Comparison of ENCODE assay signal across 8 mouse cellular contexts in the genomic region with DNA sequence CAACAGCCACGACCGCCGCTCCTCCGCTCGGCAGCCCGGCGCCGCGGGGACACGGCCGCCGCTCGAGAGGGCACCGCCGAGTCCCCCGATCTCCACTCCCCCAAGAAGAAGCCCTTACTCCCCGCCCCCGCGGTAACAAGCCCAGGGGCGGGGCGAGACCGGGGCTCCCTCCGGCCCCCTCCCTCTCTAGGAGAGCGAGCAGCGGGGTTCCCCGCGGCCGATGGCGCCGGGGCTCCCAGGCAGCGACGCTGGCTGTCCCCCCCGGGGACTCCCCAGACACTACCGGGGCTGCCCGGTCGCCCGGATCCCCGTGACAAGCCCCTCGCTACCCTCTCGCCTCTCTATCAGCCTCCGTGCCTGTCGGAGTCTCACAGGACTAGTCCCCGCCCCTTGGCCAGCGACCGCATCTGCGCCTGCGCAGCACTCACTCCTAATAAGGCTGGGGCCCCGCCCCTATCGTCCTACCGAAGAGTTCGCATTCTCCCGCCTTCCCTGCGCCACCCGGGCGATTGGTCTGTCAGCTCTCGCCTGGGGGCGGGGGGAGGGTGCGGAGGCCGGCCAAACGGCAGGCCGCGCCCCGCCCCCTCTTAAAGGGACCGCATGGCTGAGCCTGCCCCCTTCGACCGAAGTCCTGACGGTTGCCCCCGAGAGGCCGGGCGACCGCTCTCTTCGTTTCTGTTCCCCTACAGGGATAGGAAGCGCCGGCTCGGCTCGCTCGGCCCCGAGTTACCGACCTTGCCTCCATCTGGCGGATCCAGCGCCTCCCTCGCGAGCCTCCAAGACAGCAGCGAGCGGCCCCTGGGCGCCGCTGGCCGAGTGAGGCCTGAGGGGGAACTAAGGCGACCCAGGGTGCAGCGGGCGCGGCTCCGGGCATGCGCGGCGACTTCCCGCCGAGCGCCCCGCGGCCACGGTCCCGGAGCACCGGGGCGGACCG. TPM values are rescaled to one million over a fixed set of nuclear protein-coding genes. Genes with fewer than 3 reads are reported as not detected.
DNase-seq lines count a peak whose midpoint lies in the region; ATAC-seq lines count a peak whose summit lies in the region.

A gene (minus strand): TSS at position 780 of the 934 bp plus-strand sequence.

- H3K4me3 ChIP-seq in brown adipose tissue, adult 24 weeks (ENCODE audit: insufficient read depth, low read depth, low read length): peak within 1 kb of the TSS; percentile 95
- H3K4me3 ChIP-seq in heart, embryonic 13.5 days: peak within 1 kb of the TSS; percentile 82
- H3K4me3 ChIP-seq in liver, embryonic 12.5 days: peak within 1 kb of the TSS; percentile 94
- peak within 1 kb of the TSS; percentile 97 for H3K4me3 ChIP-seq in stomach, embryonic 15.5 days (replicated peaks)

- under 1% methylated on average over 99 of the region's 106 CpGs for WGBS in heart, embryonic 13.5 days
- WGBS in liver, embryonic 12.5 days (ENCODE audit: insufficient replicate concordance): under 1% methylated on average over 89 of the region's 106 CpGs
- under 1% methylated on average over 100 of the region's 106 CpGs for WGBS in stomach, embryonic 15.5 days

- peak within 1 kb of the TSS; percentile 95 for H3K9ac ChIP-seq in heart, embryonic 13.5 days
- peak within 1 kb of the TSS; percentile 94 for H3K9ac ChIP-seq in liver, embryonic 12.5 days
- H3K9ac ChIP-seq in stomach, embryonic 15.5 days: peak within 1 kb of the TSS; percentile 96

- DNase-seq in CD4-positive, CD25-positive, alpha-beta regulatory T cell, adult 2 months (ENCODE audit: low read depth, low spot score): peak; percentile 100
- DNase-seq in fat pad, adult 2 months (ENCODE audit: extremely low read depth, low read depth, low spot score): peak; percentile 62
- peak; percentile 100 for DNase-seq in kidney, postnatal 10 days
- DNase-seq in natural killer cell, adult 2 months (ENCODE audit: low spot score in 2 of 2): peak; percentile 100

- H3K27ac ChIP-seq in brown adipose tissue, adult 24 weeks (replicated peaks; ENCODE audit: low read depth, low read length): peak within 1 kb of the TSS; percentile 91
- peak within 1 kb of the TSS; percentile 97 for H3K27ac ChIP-seq in heart, embryonic 13.5 days (replicated peaks)
- peak within 1 kb of the TSS; percentile 96 for H3K27ac ChIP-seq in liver, embryonic 12.5 days
- peak within 1 kb of the TSS; percentile 97 for H3K27ac ChIP-seq in stomach, embryonic 15.5 days

- H3K36me3 ChIP-seq in heart, embryonic 13.5 days: peaks cover 3% of the 10 kb centered on the region; the same call in 1 of the 2 replicates
- peaks cover 10% of the 10 kb centered on the region; the same call in 1 of the 2 replicates for H3K36me3 ChIP-seq in liver, embryonic 12.5 days
- H3K36me3 ChIP-seq in stomach, embryonic 15.5 days: no peaks in the 10 kb centered on the region

- peak within 1 kb of the TSS; percentile 84 for H3K4me2 ChIP-seq in heart, embryonic 13.5 days
- peak within 1 kb of the TSS; percentile 94 for H3K4me2 ChIP-seq in liver, embryonic 12.5 days
- peak within 1 kb of the TSS; percentile 73 for H3K4me2 ChIP-seq in stomach, embryonic 15.5 days

- ATAC-seq in heart, embryonic 13.5 days (ENCODE audit: extremely low read depth, insufficient number of reproducible peaks, low FRiP score, low TSS enrichment): peak; percentile 93
- ATAC-seq in liver, embryonic 12.5 days: peak; percentile 87
- ATAC-seq in stomach, embryonic 15.5 days (ENCODE audit: insufficient read depth, low FRiP score, low read depth): peak; percentile 92

- H3K4me1 ChIP-seq in brown adipose tissue, adult 24 weeks (ENCODE audit: control insufficient read depth, insufficient read depth, insufficient read length, low read length): no peaks in the 10 kb centered on the region
- peaks cover 21% of the 10 kb centered on the region for H3K4me1 ChIP-seq in heart, embryonic 13.5 days
- H3K4me1 ChIP-seq in liver, embryonic 12.5 days: peaks cover 26% of the 10 kb centered on the region
- 0 out of 2 replicates have a peak, but pooled peaks cover 3% of the 10 kb centered on the region for H3K4me1 ChIP-seq in stomach, embryonic 15.5 days

- H3K27me3 ChIP-seq in heart, embryonic 13.5 days (replicated peaks): no peaks in the 10 kb centered on the region
- H3K27me3 ChIP-seq in liver, embryonic 12.5 days (replicated peaks): no peaks in the 10 kb centered on the region
- H3K27me3 ChIP-seq in stomach, embryonic 15.5 days (replicated peaks): no peaks in the 10 kb centered on the region

- no peaks in the 10 kb centered on the region for H3K9me3 ChIP-seq in heart, embryonic 13.5 days
- H3K9me3 ChIP-seq in liver, embryonic 12.5 days (replicated peaks): no peaks in the 10 kb centered on the region
- H3K9me3 ChIP-seq in stomach, embryonic 15.5 days: no peaks in the 10 kb centered on the region

RNA-seq across cellular contexts. Expression of the gene that starts here (rescaled TPM):
- 8.8 and 15.4 TPM in 2 replicates for polyA plus RNA-seq in brown adipose tissue, adult 24 weeks (2012; ENCODE audit: insufficient read depth, insufficient read length, missing spikeins)
- 7.2 and 7.4 TPM in 2 replicates for polyA plus RNA-seq in heart, embryonic 13.5 days (2015; fragmentation: Nextera tagmentation; extraction: Ambion mirVana)
- 14.9 and 15.1 TPM in 2 replicates for polyA plus RNA-seq in liver, embryonic 12.5 days (2016; fragmentation: Nextera tagmentation; extraction: Ambion mirVana)
- polyA plus RNA-seq in stomach, embryonic 15.5 days (2015; fragmentation: Nextera tagmentation; extraction: Ambion mirVana): 13.3 and 15.8 TPM in 2 replicates

Comparison
In these comparisons a context has a peak if more than half of its experiments do, and no peak if none do; other contexts are left out.
1. Peak in every context shown above with its lines: DNase-seq, ATAC-seq, H3K4me3 ChIP-seq and H3K27ac ChIP-seq.